8 mouse cellular contexts compared by ENCODE assay signal in the genomic region with DNA sequence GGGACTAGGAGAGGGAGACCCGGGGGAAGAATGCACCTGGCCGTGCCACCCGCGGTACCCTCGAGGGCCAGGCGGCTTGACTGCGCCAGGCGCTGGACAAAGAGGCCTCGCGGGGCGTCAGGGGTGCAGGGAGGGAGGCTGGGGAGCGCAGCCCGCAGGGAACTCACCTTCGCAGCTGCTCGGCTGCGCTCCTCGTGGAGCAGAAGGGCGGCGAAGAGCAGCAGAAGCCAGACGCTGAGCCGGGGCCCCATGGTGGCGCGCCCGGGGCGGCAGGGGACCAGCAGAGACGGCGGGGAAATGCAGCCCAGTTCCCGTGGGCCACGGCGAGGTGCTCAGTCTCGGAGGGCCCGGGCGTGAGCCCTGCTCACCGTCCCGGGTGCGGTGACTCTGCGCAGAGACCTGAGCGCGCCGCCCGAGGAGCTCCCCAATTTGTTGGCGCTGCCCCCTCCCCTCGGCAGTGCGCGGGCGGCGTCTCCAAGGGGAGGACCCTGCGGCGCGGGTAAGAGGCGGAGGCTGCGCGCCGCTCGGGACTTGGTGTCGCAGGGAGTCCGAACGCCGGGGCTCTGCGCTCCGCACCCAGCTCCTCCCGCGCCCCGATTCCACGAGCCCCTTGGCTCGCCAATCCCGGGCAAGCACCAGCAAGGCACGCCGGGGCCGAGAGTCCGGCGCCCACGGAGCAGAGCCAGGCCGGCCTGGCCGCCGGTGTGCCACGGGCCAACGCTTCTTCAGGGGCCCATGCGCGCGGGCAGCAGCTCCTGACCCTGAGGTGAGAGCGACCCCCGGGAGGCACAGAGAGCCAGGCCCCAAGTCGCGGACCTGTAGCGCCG. TPM values are rescaled to one million over a fixed set of nuclear protein-coding genes. Genes with fewer than 3 reads are reported as not detected.
DNase-seq lines count a peak whose midpoint lies in the region; ATAC-seq lines count a peak whose summit lies in the region.

Gene Col4a2, plus strand, starts transcription at position 457 of the 827 bp plus-strand sequence.
Gene Col4a1, minus strand, starts transcription at position 478 of the 827 bp plus-strand sequence.

- DNase-seq in adrenal gland, adult (ENCODE audit: inconsistent age in 2 of 2, low spot score in 1 of 2): peak; percentile 88 to 95
- DNase-seq in embryo, embryonic 11.5 days (ENCODE audit: low read depth, low spot score): peak; percentile 64
- peak; percentile 66 to 80 for DNase-seq in gastrocnemius, postnatal 4 days (ENCODE audit: low spot score in 2 of 2)
- DNase-seq in left cerebral cortex, postnatal 10 days (ENCODE audit: extremely low spot score in 1 of 2, low spot score in 2 of 2): peak; percentile 44 to 92
- peak; percentile 76 for DNase-seq in right cerebral cortex, postnatal 4 days

- H3K9ac ChIP-seq in intestine, embryonic 15.5 days: peak within 1 kb of the TSS; percentile 79

- H3K4me3 ChIP-seq in intestine, embryonic 15.5 days (replicated peaks): peak within 1 kb of the TSS; percentile 72

- peaks cover 41% of the 10 kb centered on the region for H3K4me1 ChIP-seq in intestine, embryonic 15.5 days (replicated peaks)

- WGBS in intestine, embryonic 15.5 days: under 1% methylated on average over 87 of the region's 87 CpGs

- no peaks in the 10 kb centered on the region for H3K36me3 ChIP-seq in intestine, embryonic 15.5 days

- no peaks in the 10 kb centered on the region for H3K27me3 ChIP-seq in intestine, embryonic 15.5 days (replicated peaks)

- intact Hi-C loops in left cerebral cortex, postnatal 10 days (cut with DNase I): loop anchor here (5.0 kb wide), 1 partner anchor 45 kb away; no protein-coding TSS in a partner anchor

- H3K9me3 ChIP-seq in intestine, embryonic 15.5 days: no peaks in the 10 kb centered on the region

- ATAC-seq in intestine, embryonic 15.5 days: peak; percentile 86
- peak; percentile 49 for ATAC-seq in megakaryocyte progenitor cell, adult 5-6 weeks (replicated peaks; ENCODE audit: poor library complexity)
- no peak for ATAC-seq in monocyte, adult 5-6 weeks (replicated peaks; ENCODE audit: insufficient number of reproducible peaks, low FRiP score, low TSS enrichment, poor library complexity, severe bottlenecking)

- H3K27ac ChIP-seq in intestine, embryonic 15.5 days: peak within 1 kb of the TSS; percentile 85

- peak within 1 kb of the TSS; percentile 91 for H3K4me2 ChIP-seq in intestine, embryonic 15.5 days (replicated peaks)

RNA-seq across cellular contexts. Expression of gene Col4a2, which starts in this region (rescaled TPM):
- 100 to 1,000 TPM; 480 to 481 TPM for total RNA-seq in gastrocnemius, postnatal 4 days (2021)
- polyA plus RNA-seq in intestine, embryonic 15.5 days (2015; fragmentation: Nextera tagmentation; extraction: Ambion mirVana): 60.2 and 61.4 TPM in 2 replicates
- 10 to 100 TPM; 76.7 to 80.6 TPM for total RNA-seq in left cerebral cortex, postnatal 10 days (2021)
- 0.22 and 0.29 TPM in 2 replicates for total RNA-seq in megakaryocyte progenitor cell, adult 5-6 weeks (2015)
- total RNA-seq in megakaryocyte progenitor cell, adult 5-6 weeks (2017): 0.46 and 0.64 TPM in 2 replicates
- total RNA-seq in monocyte, adult 5-6 weeks (2017): 1.7 to 5.2 TPM (median 3.4 TPM) in 3 replicates

RNA-seq across cellular contexts. Expression of gene Col4a1, which starts in this region (rescaled TPM):
- 1,000 to 10,000 TPM in 1 of 2 experiments, 100 to 1,000 TPM in 1; 969 to 1,074 TPM for total RNA-seq in gastrocnemius, postnatal 4 days (2021)
- polyA plus RNA-seq in intestine, embryonic 15.5 days (2015; fragmentation: Nextera tagmentation; extraction: Ambion mirVana): 161 and 170 TPM in 2 replicates
- 100 to 1,000 TPM; 115 to 123 TPM for total RNA-seq in left cerebral cortex, postnatal 10 days (2021)
- total RNA-seq in megakaryocyte progenitor cell, adult 5-6 weeks (2015): 0.29 and 0.32 TPM in 2 replicates
- 0.08 and 1.8 TPM in 2 replicates for total RNA-seq in megakaryocyte progenitor cell, adult 5-6 weeks (2017)
- total RNA-seq in monocyte, adult 5-6 weeks (2017): 1.5 to 5.7 TPM (median 2.8 TPM) in 3 replicates

Comparison
In these comparisons a context has a peak if more than half of its experiments do, and no peak if none do; other contexts are left out.
1. RNA of gene Col4a2 (total RNA-seq): 480 to 481 TPM in gastrocnemius, postnatal 4 days and 76.7 to 80.6 TPM in left cerebral cortex, postnatal 10 days; 1.7 to 5.2 TPM in monocyte, adult 5-6 weeks and 0.22 to 0.64 TPM in megakaryocyte progenitor cell, adult 5-6 weeks; every median in the first group is over 10 times any median in the second.
2. RNA of gene Col4a1 (total RNA-seq): 969 to 1,074 TPM in gastrocnemius, postnatal 4 days and 115 to 123 TPM in left cerebral cortex, postnatal 10 days; 1.5 to 5.7 TPM in monocyte, adult 5-6 weeks and 0.08 to 1.8 TPM in megakaryocyte progenitor cell, adult 5-6 weeks; every median in the first group is over 10 times any median in the second.
3. RNA of gene Col4a2 (total RNA-seq): 480 to 481 TPM in gastrocnemius, postnatal 4 days; 76.7 to 80.6 TPM in left cerebral cortex, postnatal 10 days; every median in the first group is over 4 times any median in the second.
4. RNA of gene Col4a1 (total RNA-seq): 969 to 1,074 TPM in gastrocnemius, postnatal 4 days; 115 to 123 TPM in left cerebral cortex, postnatal 10 days; every median in the first group is over 4 times any median in the second.
5. Peak in every context shown above with its lines, with median percentiles within 50 percentile points of each other: DNase-seq.